Mouse (Mus musculus): ENCODE data around the gene Kcnk10.

Gene Kcnk10

DNA sequence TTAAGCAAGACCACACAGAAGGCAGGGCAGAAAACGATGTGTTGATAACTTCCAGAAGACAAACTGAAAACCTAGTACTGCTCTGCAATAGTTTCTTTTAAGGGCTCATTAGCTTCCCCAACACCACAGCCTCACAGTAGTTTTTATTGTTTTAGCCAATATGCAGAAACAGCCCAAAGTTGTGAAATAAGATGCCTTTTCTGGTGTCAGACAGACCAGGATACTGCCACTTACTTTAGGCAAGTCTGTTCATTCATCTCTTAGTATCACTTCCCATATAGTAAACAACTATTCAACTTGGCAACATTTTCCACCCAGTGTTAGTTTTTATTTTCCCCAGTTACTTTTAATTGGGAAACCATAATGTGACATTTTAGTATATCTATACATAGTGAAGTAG lies 171.5 kb downstream of the Kcnk10 start:
- DNase-seq (ENCODE audit: low spot score) = no peak

DNA sequence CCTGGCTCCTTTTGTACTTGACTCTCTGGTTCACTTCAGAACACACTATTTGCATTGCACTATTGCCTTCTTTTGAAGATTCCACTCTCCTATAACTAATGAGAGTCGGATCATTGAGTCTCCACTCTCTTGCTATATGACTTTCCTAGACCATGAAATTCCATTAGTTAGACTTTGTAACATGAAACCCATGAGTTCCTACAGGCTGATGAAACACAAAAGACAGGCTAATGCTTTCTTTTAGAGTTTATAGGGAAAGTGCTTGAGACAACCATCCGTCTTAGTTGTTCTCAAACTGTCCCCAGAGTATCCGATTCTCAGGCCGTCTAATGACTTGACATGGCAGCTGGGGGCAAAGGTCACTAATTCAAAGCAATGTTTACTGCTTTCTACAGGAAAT lies 172.0 kb downstream of the Kcnk10 start:
- DNase-seq (ENCODE audit: low spot score) = no peak

DNA sequence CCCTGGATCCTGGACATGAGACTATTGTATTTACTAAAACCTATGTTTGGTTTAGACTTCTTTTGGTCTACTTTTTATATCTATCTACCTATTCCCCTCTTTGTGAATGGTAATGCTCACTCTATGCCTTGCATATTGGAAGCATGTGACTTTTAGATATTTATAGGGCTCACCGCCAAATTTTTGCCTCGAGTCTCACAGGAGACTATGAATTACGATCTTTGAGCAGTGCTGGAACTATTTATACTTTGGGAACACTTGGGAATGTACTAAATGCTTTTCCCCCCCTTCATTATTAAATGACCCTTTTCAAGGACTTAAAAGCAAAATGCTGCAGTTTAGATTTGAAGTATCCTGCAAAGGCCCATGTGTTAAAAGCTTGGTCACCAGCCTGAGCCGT lies 181.5 kb downstream of the Kcnk10 start:
- no peak for DNase-seq (ENCODE audit: low spot score)

DNA sequence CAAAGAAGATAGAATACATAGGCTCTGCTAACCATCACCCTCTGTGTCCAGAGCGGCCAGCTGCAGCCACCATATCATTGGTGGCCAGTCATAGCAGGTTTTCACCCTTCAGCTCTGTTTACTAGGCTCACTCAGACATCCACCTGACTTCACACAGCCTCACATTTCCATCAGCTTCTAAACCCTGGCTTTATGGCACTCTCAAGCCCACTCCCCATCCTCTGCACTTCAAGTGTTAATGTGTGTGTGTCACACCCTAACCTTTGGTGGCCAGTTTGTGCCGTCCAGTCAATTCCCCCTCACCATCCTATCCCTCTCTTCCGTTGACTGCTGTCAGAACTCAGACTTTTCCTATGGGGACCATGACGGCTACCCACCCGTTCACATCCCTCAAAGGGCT lies 184.0 kb downstream of the Kcnk10 start:
- DNase-seq (ENCODE audit: low spot score) = no peak

DNA sequence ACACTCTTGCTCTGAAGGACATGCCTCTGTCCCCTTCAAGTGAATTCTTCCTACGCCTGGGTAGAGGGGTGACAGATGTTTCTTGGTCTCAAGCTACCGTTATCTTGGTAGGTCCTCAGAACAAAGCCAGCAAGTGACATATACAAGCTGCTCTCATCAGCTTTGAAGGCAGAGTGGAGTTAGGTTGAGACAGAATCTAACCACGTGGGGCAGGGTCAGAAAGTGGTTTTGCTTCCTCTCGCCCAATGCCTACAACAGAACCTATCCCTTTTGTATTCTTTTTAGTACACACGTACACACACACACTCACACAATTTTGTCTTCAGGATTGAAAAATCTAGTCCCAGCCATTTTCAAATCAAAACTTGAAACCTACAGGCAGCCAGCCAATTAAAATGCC lies 186.8 kb downstream of the Kcnk10 start:
- DNase-seq (ENCODE audit: low spot score) = no peak

DNA sequence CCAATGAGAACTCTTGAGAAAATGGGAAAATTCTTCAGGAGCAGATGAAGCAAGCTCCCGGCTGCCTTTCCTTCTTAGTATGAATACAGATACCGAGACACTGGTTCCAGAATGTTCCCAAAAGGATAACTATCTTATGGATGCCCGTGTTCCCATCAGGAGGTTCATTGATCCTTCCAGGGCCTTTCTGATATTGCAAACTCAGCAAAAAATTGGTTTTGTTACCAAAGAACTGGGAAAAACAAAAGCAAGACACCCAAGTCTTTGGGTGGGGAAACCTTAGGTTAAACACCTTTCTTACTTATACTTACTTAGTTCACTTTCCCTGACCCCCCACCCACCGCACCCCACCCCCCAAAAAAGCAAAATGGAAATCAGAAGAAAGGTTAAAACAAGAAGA lies 188.5 kb downstream of the Kcnk10 start:
- no peak for DNase-seq (ENCODE audit: low spot score)

All from urinary bladder, postnatal 10 days (tissue).